Mouse (Mus musculus) G1E (cell line): ENCODE results near the gene Aurkb. TPM values are rescaled to one million over a fixed set of nuclear protein-coding genes. Genes with fewer than 3 reads are reported as not detected.

ENCODE experiments used
- ATAC-seq: 2 replicates; pipeline ENCODE4 v1.8.0; 2016; ENCODE audit warnings: mild to moderate bottlenecking; ENCODE audit not compliant: insufficient number of reproducible peaks, poor library complexity, low FRiP score, severe bottlenecking; ENCODE audit errors: extremely low read depth
- DNase-seq: peaks from one replicate; pipeline ENCODE4 v3.0.0; 2012; ENCODE audit warnings: low spot score
- H3K27me3 ChIP-seq: 2 replicates; pipeline ENCODE4 v1.6.1; 2012; ENCODE audit warnings: mild to moderate bottlenecking, low read length, inconsistent platforms; ENCODE audit not compliant: insufficient read depth
- H3K36me3 ChIP-seq: replicated peaks from 2 replicates; pipeline ENCODE3; 2012; ENCODE audit warnings: mild to moderate bottlenecking, inconsistent platforms
- H3K4me1 ChIP-seq: 2 replicates; pipeline ENCODE4 v1.6.1; 2012; ENCODE audit warnings: low read depth, low read length, inconsistent platforms, mixed read lengths; ENCODE audit not compliant: insufficient read depth
- H3K4me3 ChIP-seq: 2 replicates; pipeline ENCODE4 v1.5.1; 2012; ENCODE audit warnings: low read depth, mild to moderate bottlenecking, inconsistent platforms, low read length, moderate library complexity, mixed read lengths
- H3K9me3 ChIP-seq: replicated peaks from 2 replicates; pipeline ENCODE4 v1.6.1; 2012; ENCODE audit warnings: inconsistent platforms
- CTCF ChIP-seq: IDR thresholded peaks from 2 replicates; pipeline ENCODE4 v1.5.1; 2012; ENCODE audit warnings: low read depth, low read length, inconsistent platforms, mixed read lengths
- GATA1 ChIP-seq: IDR thresholded peaks from 2 replicates; pipeline ENCODE4 v1.6.1; 2012; ENCODE audit warnings: borderline replicate concordance, low read length, inconsistent platforms, mixed read lengths
- GATA2 ChIP-seq: IDR thresholded peaks from 2 replicates; pipeline ENCODE4 v1.6.1; 2012; ENCODE audit warnings: low read depth, low read length, inconsistent platforms, borderline replicate concordance
- POLR2AphosphoS5 ChIP-seq: IDR thresholded peaks from 2 replicates; pipeline ENCODE4 v1.6.1; 2012; ENCODE audit warnings: low read depth, low read length, inconsistent platforms; ENCODE audit not compliant: insufficient replicate concordance
- TAL1 ChIP-seq: conservative IDR thresholded peaks from 2 replicates; pipeline ENCODE4 v1.6.1; 2012; ENCODE audit warnings: low read depth, low read length, inconsistent platforms, mixed read lengths
- polyA plus RNA-seq: library from polyadenylated mRNA; stranded (reverse); fragments of >175 nt; gene quantifications from 2 replicates; pipeline ENCODE4 v1.2.3, GENCODE M21; 2012
- total RNA-seq, 2 experiments: library from RNA; stranded (forward) in 1 of 2; stranded (reverse) in 1 of 2; fragments of 200-1000 nt in 1 of 2; fragments of >200 nt in 1 of 2; fragmentation: Nextera tagmentation in 1 of 2; gene quantifications; 2 replicates each; pipeline ENCODE4 v1.2.3; 2014 to 2017

Gene Aurkb
- total and polyA plus RNA-seq, 3 experiments, result 117 to 296 (median 241) TPM

GRCm38 (mm10) chr11:69096987-69097900 is 51.8 kb downstream of the Aurkb start:
- Histone ChIP-seq H3K36me3 (peaks cover 34% of the 10 kb centered on the region), H3K9me3 (no peaks in the 10 kb centered on the region), H3K4me3 (peak overlapping the region; percentile 72), H3K27me3 (no peaks in the 10 kb centered on the region), H3K4me1 (peaks cover 77% of the 10 kb centered on the region)
- no peak for TF ChIP-seq GATA2
- no peak for TF ChIP-seq CTCF
- TF ChIP-seq TAL1, result no peak
- TF ChIP-seq POLR2AphosphoS5, result no peak
- TF ChIP-seq GATA1, result no peak
- DNase-seq, result peak; percentile 87
- ATAC-seq, result peak; percentile 37

- no peaks in the 10 kb centered on the region for H3K27me3 ChIP-seq
- TF ChIP-seq GATA2 (no peak), POLR2AphosphoS5 (no peak), CTCF (no peak), GATA1 (no peak), TAL1 (no peak)
- H3K4me3 ChIP-seq, result peak overlapping the region; percentile 73
- no peak for ATAC-seq
- no peak for DNase-seq
- H3K4me1 ChIP-seq, result peaks cover 70% of the 10 kb centered on the region
- peaks cover 35% of the 10 kb centered on the region for H3K36me3 ChIP-seq
- H3K9me3 ChIP-seq, result no peaks in the 10 kb centered on the region
Observed at GRCm38 (mm10) chr11:69098039-69098761, 52.8 kb downstream of the Aurkb start.

GRCm38 (mm10) chr11:69098762-69099091 is 53.3 kb downstream of the Aurkb start:
- TF ChIP-seq GATA1 (no peak), CTCF (no peak), TAL1 (no peak), POLR2AphosphoS5 (no peak), GATA2 (no peak)
- Histone ChIP-seq H3K27me3 (no peaks in the 10 kb centered on the region), H3K4me3 (peak overlapping the region; percentile 73), H3K36me3 (peaks cover 41% of the 10 kb centered on the region), H3K4me1 (peaks cover 70% of the 10 kb centered on the region), H3K9me3 (no peaks in the 10 kb centered on the region)
- ATAC-seq (peak; percentile 51), DNase-seq (peak; percentile 98)

- H3K4me1 ChIP-seq, result peaks cover 67% of the 10 kb centered on the region
- peak overlapping the region; percentile 73 for H3K4me3 ChIP-seq
- H3K36me3 ChIP-seq, result peaks cover 47% of the 10 kb centered on the region
- ATAC-seq (no peak), DNase-seq (no peak)
- H3K9me3 ChIP-seq, result no peaks in the 10 kb centered on the region
- TF ChIP-seq GATA1 (no peak), POLR2AphosphoS5 (no peak)
- no peaks in the 10 kb centered on the region for H3K27me3 ChIP-seq
Observed at GRCm38 (mm10) chr11:69099177-69099914, 53.9 kb downstream of the Aurkb start.

- Histone ChIP-seq H3K4me3 (peak overlapping the region; percentile 73), H3K36me3 (peaks cover 53% of the 10 kb centered on the region), H3K27me3 (no peaks in the 10 kb centered on the region), H3K9me3 (no peaks in the 10 kb centered on the region), H3K4me1 (peaks cover 67% of the 10 kb centered on the region)
- DNase-seq (peak; percentile 82), ATAC-seq (no peak)
- TF ChIP-seq TAL1 (no peak), POLR2AphosphoS5 (no peak), GATA2 (no peak), CTCF (no peak), GATA1 (no peak)
Observed at GRCm38 (mm10) chr11:69099915-69100345, 54.5 kb downstream of the Aurkb start.
